Mouse (Mus musculus) bone marrow, adult 2 months (tissue): ENCODE results near the gene Igfbp7.

Experiments used
- CTCF ChIP-seq: fragments of 200-500 bp; IDR thresholded peaks from 2 replicates; pipeline ENCODE4 v1.5.1; 2011; ENCODE audit warnings: low read length, control low read depth; ENCODE audit not compliant: control insufficient read depth, insufficient read depth
- POLR2A ChIP-seq: fragments of 200-500 bp; IDR thresholded peaks from 2 replicates; pipeline ENCODE4 v1.6.1; 2011; ENCODE audit warnings: low read depth, mild to moderate bottlenecking, control low read depth, low read length, borderline replicate concordance; ENCODE audit not compliant: control insufficient read depth

DNA sequence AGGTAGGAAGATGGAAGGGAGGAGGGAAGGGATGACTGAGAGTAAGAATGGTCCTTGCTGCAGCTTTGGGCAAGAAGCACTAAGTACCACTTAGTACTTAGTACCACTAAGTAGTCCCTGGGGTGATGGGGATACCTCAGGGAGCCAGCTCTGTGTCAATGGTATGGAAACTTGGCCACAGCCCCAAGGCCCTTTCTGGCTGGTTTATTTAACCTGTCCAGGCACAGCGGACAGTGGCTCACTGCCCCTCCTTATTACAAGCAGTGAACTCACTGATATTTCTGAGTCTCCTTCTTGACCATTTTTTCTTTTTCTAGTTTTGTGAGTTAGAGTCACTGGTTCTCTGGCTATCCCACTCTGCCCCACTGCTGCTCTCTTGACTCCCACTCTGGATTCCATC is 40.7 kb downstream of the Igfbp7 start:
- TF ChIP-seq CTCF (no peak), POLR2A (no peak)
